Mouse (Mus musculus) forebrain, embryonic 15.5 days (tissue): ENCODE data around the gene Cyp2f2. TPM values are rescaled to one million over a fixed set of nuclear protein-coding genes. Genes with fewer than 3 reads are reported as not detected.

Experiments
- ATAC-seq: fragments of 200-750 bp; cut with Nextera tagmentation; replicated peaks from 2 replicates; pipeline ENCODE4 v1.8.0; 2017; ENCODE audit warnings: mild to moderate bottlenecking, moderate TSS enrichment, moderate library complexity
- H3K27ac ChIP-seq: fragments of 300-500 bp; sonication (generic); replicated peaks from 2 replicates; pipeline ENCODE4 v1.5.1; 2015; ENCODE audit warnings: mild to moderate bottlenecking, inconsistent platforms
- H3K27me3 ChIP-seq: fragments of 300-500 bp; sonication (generic); 2 replicates; pipeline ENCODE4 v1.6.1; 2015; ENCODE audit warnings: inconsistent platforms
- H3K36me3 ChIP-seq: fragments of 300-500 bp; sonication (generic); 2 replicates; pipeline ENCODE4 v1.6.1; 2015; ENCODE audit warnings: mild to moderate bottlenecking, inconsistent platforms
- H3K4me1 ChIP-seq: fragments of 300-500 bp; sonication (generic); 2 replicates; pipeline ENCODE4 v1.6.1; 2015; ENCODE audit warnings: inconsistent platforms
- H3K4me2 ChIP-seq: fragments of 300-500 bp; sonication (generic); replicated peaks from 2 replicates; pipeline ENCODE4 v1.6.1; 2015; ENCODE audit warnings: mild to moderate bottlenecking, inconsistent platforms
- H3K4me3 ChIP-seq: fragments of 300-500 bp; sonication (generic); 2 replicates; pipeline ENCODE4 v1.5.1; 2015; ENCODE audit warnings: mild to moderate bottlenecking, inconsistent platforms
- H3K9ac ChIP-seq: fragments of 300-500 bp; sonication (generic); replicated peaks from 2 replicates; pipeline ENCODE4 v1.6.1; 2015; ENCODE audit warnings: mild to moderate bottlenecking, inconsistent platforms
- H3K9me3 ChIP-seq: fragments of 300-500 bp; sonication (generic); 2 replicates; pipeline ENCODE4 v1.6.1; 2016; ENCODE audit warnings: inconsistent platforms
- WGBS: fragments of 180-500 bp; shearing (Covaris S2); methylation state at CpG from one replicate; pipeline ENCODE4 v1.1.7; 2015; ENCODE audit warnings: mixed read lengths; 5-methylcytosine and 5-hydroxymethylcytosine counted together
- polyA plus RNA-seq: library from polyadenylated mRNA; unstranded; fragments of >200 nt; fragmentation: Nextera tagmentation; extraction: Ambion mirVana; gene quantifications from 2 replicates; pipeline ENCODE4 v1.2.1, GENCODE M21; 2015

The Cyp2f2 gene
- polyA plus RNA-seq, result not detected in 2 replicates

GRCm38 (mm10) chr7:27119676-27120075, at the start of gene Cyp2f2:
Cyp2f2 (plus strand) TSS chr7:27119909.
- no peak for ATAC-seq
- H3K27me3 ChIP-seq, result no peaks in the 10 kb centered on the region
- no peak within 1 kb of the TSS for H3K27ac ChIP-seq
- no peak within 1 kb of the TSS for H3K4me2 ChIP-seq
- H3K9me3 ChIP-seq, result no peaks in the 10 kb centered on the region
- no peak within 1 kb of the TSS for H3K9ac ChIP-seq
- no peaks in the 10 kb centered on the region for H3K36me3 ChIP-seq
- H3K4me1 ChIP-seq, result no peaks in the 10 kb centered on the region
- no peak within 1 kb of the TSS for H3K4me3 ChIP-seq

GRCm38 (mm10) chr7:27078641-27079040, 41.1 kb upstream of the Cyp2f2 start:
- 69% methylated on average over 1 of the region's 1 CpGs for WGBS
- H3K4me1 ChIP-seq, result no peaks in the 10 kb centered on the region
- no peaks in the 10 kb centered on the region for H3K9me3 ChIP-seq
- no peak overlapping the region for H3K9ac ChIP-seq
- H3K36me3 ChIP-seq, result no peaks in the 10 kb centered on the region
- no peak overlapping the region for H3K4me2 ChIP-seq
- H3K27ac ChIP-seq, result no peak overlapping the region
- H3K4me3 ChIP-seq, result no peak overlapping the region
- H3K27me3 ChIP-seq, result no peaks in the 10 kb centered on the region
- no peak for ATAC-seq

- Histone ChIP-seq H3K9ac (no peak overlapping the region), H3K9me3 (no peaks in the 10 kb centered on the region), H3K27me3 (no peaks in the 10 kb centered on the region), H3K4me3 (no peak overlapping the region), H3K27ac (no peak overlapping the region), H3K36me3 (no peaks in the 10 kb centered on the region), H3K4me1 (no peaks in the 10 kb centered on the region), H3K4me2 (no peak overlapping the region)
- ATAC-seq, result no peak
- WGBS, result 81% methylated on average over 2 of the region's 2 CpGs
Measured at GRCm38 (mm10) chr7:27081625-27082024, 38.1 kb upstream of the Cyp2f2 start.

GRCm38 (mm10) chr7:27091039-27091438, 28.7 kb upstream of the Cyp2f2 start:
- ATAC-seq, result no peak
- Histone ChIP-seq H3K4me1 (no peaks in the 10 kb centered on the region), H3K27ac (no peak overlapping the region), H3K4me3 (no peak overlapping the region), H3K9me3 (no peaks in the 10 kb centered on the region), H3K4me2 (no peak overlapping the region), H3K9ac (no peak overlapping the region), H3K36me3 (no peaks in the 10 kb centered on the region), H3K27me3 (no peaks in the 10 kb centered on the region)
- WGBS, result 86% methylated on average over 4 of the region's 4 CpGs

GRCm38 (mm10) chr7:27092038-27092703, 27.5 kb upstream of the Cyp2f2 start:
- H3K27ac ChIP-seq, result no peak overlapping the region
- no peaks in the 10 kb centered on the region for H3K27me3 ChIP-seq
- no peak overlapping the region for H3K4me3 ChIP-seq
- H3K9ac ChIP-seq, result no peak overlapping the region
- H3K4me1 ChIP-seq, result no peaks in the 10 kb centered on the region
- no peak overlapping the region for H3K4me2 ChIP-seq
- no peaks in the 10 kb centered on the region for H3K36me3 ChIP-seq
- 78% methylated on average over 7 of the region's 7 CpGs for WGBS
- H3K9me3 ChIP-seq, result no peaks in the 10 kb centered on the region
- ATAC-seq, result no peak

- WGBS, result 63% methylated on average over 1 of the region's 1 CpGs
Measured at GRCm38 (mm10) chr7:27092882-27093281, 26.8 kb upstream of the Cyp2f2 start.

GRCm38 (mm10) chr7:27104882-27105281, 14.8 kb upstream of the Cyp2f2 start:
- Histone ChIP-seq H3K4me1 (no peaks in the 10 kb centered on the region), H3K9ac (no peak overlapping the region), H3K9me3 (no peaks in the 10 kb centered on the region), H3K27me3 (no peaks in the 10 kb centered on the region), H3K36me3 (no peaks in the 10 kb centered on the region), H3K27ac (no peak overlapping the region), H3K4me3 (no peak overlapping the region), H3K4me2 (no peak overlapping the region)
- WGBS, result 79% methylated on average over 5 of the region's 5 CpGs
- ATAC-seq, result no peak

More at GRCm38 (mm10) chr7:27092882-27093281, 26.8 kb upstream of the Cyp2f2 start:
- no peaks in the 10 kb centered on the region for H3K4me1 ChIP-seq
- no peak overlapping the region for H3K9ac ChIP-seq
- H3K4me2 ChIP-seq, result no peak overlapping the region
- H3K27ac ChIP-seq, result no peak overlapping the region
- H3K4me3 ChIP-seq, result no peak overlapping the region
- H3K36me3 ChIP-seq, result no peaks in the 10 kb centered on the region
- no peak for ATAC-seq
- H3K9me3 ChIP-seq, result no peaks in the 10 kb centered on the region
- no peaks in the 10 kb centered on the region for H3K27me3 ChIP-seq

GRCm38 (mm10) chr7:27110327-27110726, 9.4 kb upstream of the Cyp2f2 start:
- no peak overlapping the region for H3K4me3 ChIP-seq
- no peak for ATAC-seq
- no peaks in the 10 kb centered on the region for H3K36me3 ChIP-seq
- no peaks in the 10 kb centered on the region for H3K27me3 ChIP-seq
- no peak overlapping the region for H3K9ac ChIP-seq
- no peak overlapping the region for H3K27ac ChIP-seq
- no peaks in the 10 kb centered on the region for H3K4me1 ChIP-seq
- no peaks in the 10 kb centered on the region for H3K9me3 ChIP-seq
- H3K4me2 ChIP-seq, result no peak overlapping the region

- Histone ChIP-seq H3K27me3 (no peaks in the 10 kb centered on the region), H3K9me3 (no peaks in the 10 kb centered on the region), H3K4me1 (no peaks in the 10 kb centered on the region), H3K9ac (no peak overlapping the region), H3K36me3 (no peaks in the 10 kb centered on the region), H3K4me2 (no peak overlapping the region), H3K27ac (no peak overlapping the region), H3K4me3 (no peak overlapping the region)
- ATAC-seq, result no peak
- WGBS, result 100% methylated on average over 1 of the region's 1 CpGs
Measured at GRCm38 (mm10) chr7:27111038-27111437, 8.7 kb upstream of the Cyp2f2 start.

GRCm38 (mm10) chr7:27111987-27112386, 7.7 kb upstream of the Cyp2f2 start:
- ATAC-seq, result no peak
- no peaks in the 10 kb centered on the region for H3K27me3 ChIP-seq
- WGBS, result 74% methylated on average over 3 of the region's 3 CpGs
- H3K4me2 ChIP-seq, result no peak overlapping the region
- no peaks in the 10 kb centered on the region for H3K9me3 ChIP-seq
- no peaks in the 10 kb centered on the region for H3K36me3 ChIP-seq
- no peak overlapping the region for H3K27ac ChIP-seq
- H3K9ac ChIP-seq, result no peak overlapping the region
- H3K4me1 ChIP-seq, result no peaks in the 10 kb centered on the region
- no peak overlapping the region for H3K4me3 ChIP-seq

- Histone ChIP-seq H3K4me3 (no peak overlapping the region), H3K9ac (no peak overlapping the region), H3K27me3 (no peaks in the 10 kb centered on the region), H3K36me3 (no peaks in the 10 kb centered on the region), H3K27ac (no peak overlapping the region), H3K4me1 (no peaks in the 10 kb centered on the region), H3K4me2 (no peak overlapping the region), H3K9me3 (no peaks in the 10 kb centered on the region)
- WGBS, result 73% methylated on average over 4 of the region's 4 CpGs
- ATAC-seq, result no peak
Measured at GRCm38 (mm10) chr7:27118033-27118511, 1.6 kb upstream of the Cyp2f2 start.

- Histone ChIP-seq H3K27me3 (no peaks in the 10 kb centered on the region), H3K4me2 (no peak overlapping the region), H3K27ac (no peak overlapping the region), H3K9ac (no peak overlapping the region), H3K9me3 (no peaks in the 10 kb centered on the region), H3K36me3 (no peaks in the 10 kb centered on the region), H3K4me3 (no peak overlapping the region), H3K4me1 (no peaks in the 10 kb centered on the region)
- WGBS, result 74% methylated on average over 5 of the region's 5 CpGs
- no peak for ATAC-seq
Measured at GRCm38 (mm10) chr7:27124305-27124832, 4.7 kb downstream of the Cyp2f2 start.

GRCm38 (mm10) chr7:27124969-27125368, 5.3 kb downstream of the Cyp2f2 start:
- 84% methylated on average over 4 of the region's 4 CpGs for WGBS
- Histone ChIP-seq H3K9me3 (no peaks in the 10 kb centered on the region), H3K9ac (no peak overlapping the region), H3K27ac (no peak overlapping the region), H3K36me3 (no peaks in the 10 kb centered on the region), H3K4me3 (no peak overlapping the region), H3K4me2 (no peak overlapping the region), H3K4me1 (no peaks in the 10 kb centered on the region), H3K27me3 (no peaks in the 10 kb centered on the region)
- no peak for ATAC-seq
